Mouse (Mus musculus) lung, postnatal 10 days (tissue): ENCODE data around the gene Hnrnpll.

ENCODE experiments used
- DNase-seq: peaks from one replicate; pipeline ENCODE4 v3.0.0; 2021

Gene Hnrnpll

GRCm38 (mm10) chr17:80061783-80062619 lies at the start of gene Hnrnpll:
Hnrnpll (minus strand) TSS chr17:80062334.
- peak; percentile 98 for DNase-seq

GRCm38 (mm10) chr17:80105348-80105978 lies 43.3 kb upstream of the Hnrnpll start:
- no peak for DNase-seq

GRCm38 (mm10) chr17:80099823-80100222 lies 37.7 kb upstream of the Hnrnpll start:
- DNase-seq: no peak

GRCm38 (mm10) chr17:80097221-80097620 lies 35.1 kb upstream of the Hnrnpll start:
- DNase-seq: no peak

GRCm38 (mm10) chr17:80096720-80097114 lies 34.6 kb upstream of the Hnrnpll start:
- DNase-seq: no peak

GRCm38 (mm10) chr17:80096043-80096719 lies 34.0 kb upstream of the Hnrnpll start:
- peak; percentile 77 for DNase-seq

- DNase-seq: peak; percentile 27
Observed at GRCm38 (mm10) chr17:80095254-80095899, 33.2 kb upstream of the Hnrnpll start.

- DNase-seq: no peak
Observed at GRCm38 (mm10) chr17:80091879-80092549, 29.9 kb upstream of the Hnrnpll start.

- no peak for DNase-seq
Observed at GRCm38 (mm10) chr17:80090551-80090950, 28.4 kb upstream of the Hnrnpll start.

- no peak for DNase-seq
Observed at GRCm38 (mm10) chr17:80088168-80088567, 26.0 kb upstream of the Hnrnpll start.

GRCm38 (mm10) chr17:80086591-80086990 lies 24.5 kb upstream of the Hnrnpll start:
- DNase-seq: no peak

- no peak for DNase-seq
Observed at GRCm38 (mm10) chr17:80084424-80084823, 22.3 kb upstream of the Hnrnpll start.

- no peak for DNase-seq
Observed at GRCm38 (mm10) chr17:80083223-80083622, 21.1 kb upstream of the Hnrnpll start.

GRCm38 (mm10) chr17:80078726-80079125 lies 16.6 kb upstream of the Hnrnpll start:
- DNase-seq: no peak

GRCm38 (mm10) chr17:80067257-80067656 lies 5.1 kb upstream of the Hnrnpll start:
- no peak for DNase-seq

GRCm38 (mm10) chr17:80063840-80064495 lies 1.8 kb upstream of the Hnrnpll start:
- DNase-seq: no peak

GRCm38 (mm10) chr17:80063386-80063785 lies 1.3 kb upstream of the Hnrnpll start:
- DNase-seq: no peak

- DNase-seq: peak; percentile 11
Observed at GRCm38 (mm10) chr17:80062620-80063010, 481 bp upstream of the Hnrnpll start.

GRCm38 (mm10) chr17:80060828-80061782 lies 1.0 kb downstream of the Hnrnpll start:
- peak; percentile 61 for DNase-seq

- DNase-seq: no peak
Observed at GRCm38 (mm10) chr17:80060151-80060550, 2.0 kb downstream of the Hnrnpll start.

- DNase-seq: peak; percentile 24
Observed at GRCm38 (mm10) chr17:80059731-80060130, 2.4 kb downstream of the Hnrnpll start.
